Mouse (Mus musculus) layer of hippocampus, adult 11-12 months (tissue): ENCODE results near the gene Acss3.

ENCODE experiments used
- DNase-seq: peaks from one replicate; pipeline ENCODE4 v3.0.0; 2022; ENCODE audit warnings: low spot score

Acss3 gene

DNA sequence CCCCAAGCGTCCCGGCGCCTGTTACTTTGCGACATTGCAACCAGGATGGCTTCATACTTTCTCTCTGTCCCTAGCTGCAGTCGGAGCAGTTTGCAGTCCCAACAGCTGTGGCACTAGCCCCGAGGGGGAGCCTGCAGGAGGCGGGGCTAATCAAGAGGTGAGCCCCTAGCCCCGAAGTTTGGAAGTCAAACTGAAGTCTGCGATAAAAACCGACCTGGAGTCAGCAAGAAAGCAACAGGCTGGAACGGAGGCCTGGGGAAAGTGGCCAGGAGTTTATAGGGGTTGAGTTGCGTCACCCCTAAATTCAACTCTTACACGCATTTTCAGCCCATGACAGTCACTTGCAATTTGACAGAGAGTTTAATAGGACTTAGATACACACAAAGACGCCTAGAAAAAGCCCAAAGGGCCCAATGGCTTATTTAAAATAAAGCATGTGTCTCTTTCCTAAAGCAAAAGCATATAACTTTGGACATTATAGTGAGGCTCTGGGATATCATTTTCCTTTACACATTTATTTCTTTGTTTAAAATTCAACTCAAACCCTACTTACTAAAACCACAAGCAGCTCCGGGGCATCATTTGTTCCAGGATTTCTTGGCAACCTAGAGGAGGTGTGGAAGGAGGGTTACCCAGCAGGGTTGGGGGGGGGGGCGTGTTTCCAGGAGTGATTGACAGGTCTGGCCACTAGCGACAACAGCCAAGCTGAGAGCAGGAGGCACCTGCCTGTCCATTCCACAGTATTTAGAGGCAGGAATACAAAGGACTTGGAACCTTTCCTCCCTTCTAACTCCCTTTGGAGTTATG, at the start of gene Acss3:
TSS of gene Acss3 (minus strand) at position 140 of the 807 bp plus-strand sequence.
- DNase-seq, result peak; percentile 12

DNA sequence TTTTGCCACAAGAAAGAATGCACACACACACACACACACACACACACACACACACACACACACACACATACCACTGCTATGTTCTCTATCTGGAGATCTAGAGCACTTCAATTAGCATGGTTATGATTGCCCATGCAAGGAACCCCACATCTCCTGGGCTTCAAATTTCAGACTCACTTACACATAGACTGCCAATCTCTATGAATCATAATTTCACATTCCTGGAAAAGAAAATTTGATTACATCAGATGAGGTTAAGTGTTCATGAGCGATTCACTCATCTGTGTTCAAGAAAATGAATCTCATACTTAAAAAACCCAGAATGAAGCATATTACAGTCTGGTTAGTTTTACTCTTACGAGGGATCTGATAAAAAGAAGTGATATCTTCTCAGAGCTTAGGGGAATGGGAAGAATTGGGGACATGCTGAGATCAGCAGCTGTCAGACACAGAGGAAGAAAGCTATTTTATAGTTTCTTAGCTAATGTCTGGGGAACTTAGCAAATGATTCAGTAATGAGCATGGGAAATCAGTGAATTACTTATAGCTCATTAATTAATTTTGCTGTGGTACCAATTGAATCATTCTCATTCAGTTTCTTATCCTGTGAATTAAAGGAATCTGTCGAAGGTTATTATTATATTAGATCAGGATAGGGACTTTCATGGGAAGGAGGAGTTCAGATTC, 48.7 kb upstream of the Acss3 start:
- no peak for DNase-seq

DNA sequence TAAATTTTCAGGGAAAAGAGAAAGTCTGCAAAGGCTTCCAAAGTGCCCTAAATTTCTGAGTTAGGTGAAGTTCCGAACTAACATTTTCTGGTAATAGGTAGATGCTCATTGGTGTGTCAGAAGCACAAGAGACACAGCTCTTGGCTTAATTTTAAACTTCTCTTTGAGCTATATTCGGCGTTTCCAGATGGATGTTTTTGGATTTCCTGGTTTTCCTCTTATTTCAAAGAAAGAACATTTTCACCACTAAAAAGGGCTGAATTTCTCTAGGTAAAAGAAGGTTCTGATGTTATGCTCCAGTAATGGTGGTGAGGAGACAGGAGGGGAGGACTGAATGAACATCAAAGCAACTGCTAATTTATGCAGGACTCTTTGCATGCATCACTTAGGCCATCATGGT, 43.0 kb upstream of the Acss3 start:
- DNase-seq, result no peak

DNA sequence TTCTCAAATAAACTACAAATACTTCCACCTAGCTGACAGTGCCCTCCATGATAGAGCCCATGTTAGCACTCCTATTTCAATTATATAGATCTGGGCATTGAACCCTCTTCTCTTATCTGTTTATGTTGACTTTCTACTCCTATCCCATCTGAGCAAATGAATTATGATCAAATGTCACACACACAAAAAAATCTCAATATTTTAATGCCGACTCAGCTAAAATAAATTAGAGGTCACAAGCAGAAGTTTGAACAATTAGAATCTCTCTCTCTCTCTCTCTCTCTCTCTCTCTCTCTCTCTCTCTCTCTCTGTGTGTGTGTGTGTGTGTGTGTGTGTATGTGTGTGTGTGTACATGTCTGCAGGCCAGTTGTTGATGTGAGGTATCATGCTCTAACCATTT, 25.3 kb upstream of the Acss3 start:
- DNase-seq, result no peak

DNA sequence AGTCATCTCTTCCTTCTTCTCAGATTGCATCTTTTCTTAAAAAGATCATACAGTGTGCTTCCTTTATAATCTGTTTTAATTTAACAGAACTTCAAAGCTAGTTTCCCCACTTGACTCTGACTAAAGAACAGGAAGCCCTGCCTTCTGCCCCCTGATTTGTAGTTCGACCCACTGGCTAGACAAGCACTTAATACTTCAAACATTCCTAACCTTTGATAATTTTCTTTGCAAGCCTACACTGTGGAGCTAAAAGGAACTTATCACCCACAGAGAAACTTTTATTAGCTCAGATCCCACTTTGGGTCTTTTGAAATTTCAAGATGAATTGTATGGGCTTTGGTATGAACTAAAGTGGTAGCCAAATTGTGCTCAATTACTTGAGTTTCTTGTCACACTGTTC, 20.5 kb upstream of the Acss3 start:
- DNase-seq, result no peak

DNA sequence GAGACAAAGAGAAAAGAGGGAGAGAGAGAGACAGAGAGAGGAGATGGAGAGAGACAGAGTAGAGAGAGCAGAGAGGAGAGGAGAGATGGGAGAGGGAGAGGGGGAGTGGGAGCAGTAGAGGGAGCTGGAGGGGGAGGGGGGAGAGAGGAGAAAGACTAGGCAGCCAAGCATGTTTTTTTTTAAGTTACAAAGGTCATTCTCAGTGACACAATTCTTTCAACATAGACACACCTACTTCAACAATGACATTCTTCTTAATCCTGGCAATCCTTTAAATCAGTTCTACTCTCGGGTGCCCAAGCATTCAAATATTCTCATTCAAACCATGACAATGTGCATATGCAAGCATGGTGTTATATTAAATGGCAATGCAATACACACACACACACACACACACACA, 19.4 kb upstream of the Acss3 start:
- DNase-seq, result no peak

DNA sequence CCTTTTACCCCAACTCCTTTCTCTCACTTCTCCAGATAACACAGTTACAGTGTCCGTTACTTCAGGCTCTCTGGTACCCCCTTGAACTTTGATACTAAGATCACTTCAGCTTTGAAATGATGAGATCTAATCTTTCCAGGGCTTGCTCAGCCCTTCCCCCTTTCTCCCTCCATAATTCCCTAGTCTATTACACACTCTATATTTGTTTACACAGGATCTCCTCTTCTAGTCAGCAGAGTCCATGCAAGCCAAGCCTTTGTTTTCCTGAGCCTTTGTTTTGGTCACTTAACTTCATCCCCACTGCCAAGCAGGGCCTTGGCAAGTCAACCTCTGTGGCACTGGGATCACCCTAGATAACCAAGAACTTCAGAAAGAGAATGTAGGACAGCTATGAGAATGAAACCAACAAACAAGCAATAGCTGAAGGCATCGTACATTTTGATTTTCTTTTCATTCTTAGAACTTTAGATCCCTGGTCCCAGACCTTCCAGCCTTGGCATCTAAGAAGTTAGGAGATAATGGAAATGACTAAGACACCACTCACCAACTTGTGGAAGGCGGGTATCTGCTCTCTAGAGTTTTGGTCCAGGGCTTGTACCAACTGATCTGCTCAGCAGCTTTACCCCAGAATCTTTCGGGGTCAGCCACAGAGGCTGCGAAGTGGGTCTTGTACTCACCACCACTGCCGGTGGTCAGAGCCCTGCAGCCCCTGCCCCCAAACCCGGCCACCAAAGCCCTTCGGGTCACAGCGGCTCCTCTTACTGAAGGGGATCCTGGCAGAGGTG, 532 bp downstream of the Acss3 start:
- DNase-seq, result no peak

DNA sequence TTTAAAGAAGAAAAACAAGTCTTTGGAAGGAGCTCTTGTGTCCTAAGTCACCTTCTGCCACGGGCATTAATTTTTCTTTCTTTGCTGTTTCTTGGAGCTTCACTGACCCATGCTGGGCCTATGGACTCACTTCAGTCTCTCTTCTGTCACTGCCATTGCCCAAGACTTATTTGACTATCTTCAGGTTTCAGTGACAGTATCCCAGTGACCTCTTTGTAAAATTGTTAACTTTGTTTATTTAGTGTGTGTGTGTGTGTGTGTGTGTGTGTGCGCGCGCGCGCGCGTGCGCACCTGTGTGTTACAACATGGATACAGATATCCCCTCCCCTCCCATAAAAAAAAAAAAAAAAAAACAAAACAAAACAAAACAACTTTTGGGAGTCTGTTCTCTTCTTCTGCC, 2.2 kb downstream of the Acss3 start:
- no peak for DNase-seq

DNA sequence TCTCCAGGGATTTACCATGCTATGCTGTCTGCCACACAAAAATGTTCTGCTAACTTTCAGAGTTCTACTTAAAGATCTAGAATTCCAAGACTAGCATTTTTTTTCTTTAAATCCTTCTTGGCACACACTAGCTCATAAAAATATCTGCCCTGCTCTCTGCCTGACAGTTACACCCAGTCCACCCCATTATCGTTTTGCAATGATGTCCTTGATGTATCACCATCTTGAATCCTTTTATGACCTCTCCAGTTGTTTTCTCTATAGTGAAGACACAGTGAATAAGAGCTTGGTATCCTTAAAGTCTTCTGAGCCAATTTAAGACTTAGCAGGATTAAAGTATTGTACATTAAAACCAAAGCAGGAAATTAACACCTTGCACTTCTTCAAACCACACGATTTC, 4.3 kb downstream of the Acss3 start:
- DNase-seq, result no peak

DNA sequence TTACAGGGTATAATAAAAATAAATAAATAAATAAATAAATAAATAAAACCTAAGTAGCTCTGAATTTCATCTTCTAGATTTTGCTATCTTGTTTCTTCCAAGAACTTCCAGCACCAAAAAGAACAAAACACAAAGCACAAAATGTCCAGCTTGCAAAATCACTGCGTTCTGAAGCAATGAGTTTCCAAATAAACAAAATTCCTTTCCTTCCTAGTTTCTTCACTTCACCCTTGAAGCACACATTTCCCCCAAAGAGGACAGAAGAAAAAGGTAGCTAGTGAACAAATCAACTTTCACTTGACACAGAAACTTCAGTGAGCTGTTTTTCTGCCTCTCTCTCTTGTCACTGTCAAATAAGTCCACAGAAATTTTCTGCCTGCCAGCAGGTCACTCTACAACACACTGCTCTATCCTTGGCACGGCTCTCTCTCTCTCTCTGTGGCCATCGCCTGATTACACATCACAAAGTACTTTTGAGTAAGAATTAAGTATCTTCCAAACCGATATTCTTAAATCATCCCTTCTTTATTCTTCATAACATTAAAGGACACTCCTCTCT, 6.7 kb downstream of the Acss3 start:
- DNase-seq, result no peak

DNA sequence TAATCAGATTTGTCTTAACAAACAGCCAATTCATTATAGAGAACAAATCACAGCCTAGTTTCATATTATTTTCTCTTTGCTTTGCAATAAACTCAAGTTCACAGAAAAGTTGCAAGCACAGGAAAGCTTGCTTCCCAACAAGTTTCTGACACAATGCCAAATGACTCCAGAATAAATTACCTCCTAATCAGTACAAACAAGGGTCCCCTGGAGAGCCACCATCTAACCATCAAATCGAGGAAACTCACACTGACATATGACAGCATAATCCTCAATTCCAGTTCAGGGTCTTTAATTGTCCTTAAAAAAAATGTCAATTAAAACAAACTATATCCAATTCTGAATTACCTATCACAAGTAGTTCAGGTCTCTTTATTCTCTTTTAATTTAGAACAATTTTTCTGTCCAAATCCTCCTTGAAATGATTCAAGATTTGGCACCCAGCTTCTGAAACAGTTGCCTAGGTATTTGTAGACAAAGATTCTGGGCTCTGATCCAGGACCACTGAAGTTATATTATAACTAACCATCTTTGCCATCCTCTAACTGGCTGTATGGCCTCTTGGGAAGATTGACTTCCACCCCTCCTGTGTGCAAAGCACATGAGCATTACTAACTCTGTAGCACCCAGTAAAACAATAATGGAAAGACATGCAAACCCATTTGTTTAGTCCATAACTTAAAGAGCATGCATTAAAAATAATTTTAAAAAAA, 7.4 kb downstream of the Acss3 start:
- no peak for DNase-seq

DNA sequence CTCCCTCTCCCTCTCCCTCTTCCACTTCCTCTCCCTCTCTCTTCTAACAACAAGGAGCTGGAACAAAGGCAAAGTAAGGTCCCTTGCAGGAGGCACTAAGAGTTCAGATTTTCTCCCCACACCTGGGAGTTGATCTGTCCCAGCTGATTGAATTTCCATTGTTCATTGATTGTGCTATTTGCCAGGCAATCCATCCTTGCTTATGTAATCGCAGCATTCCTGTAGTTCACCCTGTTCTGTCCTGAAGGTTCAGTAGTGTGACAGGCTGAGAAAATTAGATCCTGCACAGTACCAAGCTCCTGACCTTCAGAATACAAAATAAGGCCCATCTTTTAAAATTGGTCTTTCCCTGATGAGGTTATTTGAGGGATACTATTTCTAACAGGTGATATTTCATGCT, 8.3 kb downstream of the Acss3 start:
- DNase-seq, result no peak

DNA sequence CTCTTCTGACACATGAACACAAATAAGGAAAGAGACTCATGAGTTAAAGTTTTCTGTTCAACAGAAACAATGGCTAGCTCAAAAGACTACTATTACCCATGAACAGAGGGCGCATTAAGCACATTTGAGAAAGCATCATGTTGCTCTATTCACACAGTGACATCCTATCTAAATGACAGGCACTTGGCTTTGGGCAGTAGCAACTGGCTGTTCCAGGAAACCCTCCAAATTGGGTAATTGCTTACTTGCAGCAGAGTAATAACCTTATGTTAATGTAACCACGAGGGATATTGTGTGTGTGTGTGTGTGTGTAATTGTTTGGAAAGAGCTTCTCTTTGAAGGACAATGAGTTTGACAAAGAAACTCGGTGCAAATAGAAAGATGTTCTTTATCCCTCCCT, 29.0 kb downstream of the Acss3 start:
- no peak for DNase-seq

DNA sequence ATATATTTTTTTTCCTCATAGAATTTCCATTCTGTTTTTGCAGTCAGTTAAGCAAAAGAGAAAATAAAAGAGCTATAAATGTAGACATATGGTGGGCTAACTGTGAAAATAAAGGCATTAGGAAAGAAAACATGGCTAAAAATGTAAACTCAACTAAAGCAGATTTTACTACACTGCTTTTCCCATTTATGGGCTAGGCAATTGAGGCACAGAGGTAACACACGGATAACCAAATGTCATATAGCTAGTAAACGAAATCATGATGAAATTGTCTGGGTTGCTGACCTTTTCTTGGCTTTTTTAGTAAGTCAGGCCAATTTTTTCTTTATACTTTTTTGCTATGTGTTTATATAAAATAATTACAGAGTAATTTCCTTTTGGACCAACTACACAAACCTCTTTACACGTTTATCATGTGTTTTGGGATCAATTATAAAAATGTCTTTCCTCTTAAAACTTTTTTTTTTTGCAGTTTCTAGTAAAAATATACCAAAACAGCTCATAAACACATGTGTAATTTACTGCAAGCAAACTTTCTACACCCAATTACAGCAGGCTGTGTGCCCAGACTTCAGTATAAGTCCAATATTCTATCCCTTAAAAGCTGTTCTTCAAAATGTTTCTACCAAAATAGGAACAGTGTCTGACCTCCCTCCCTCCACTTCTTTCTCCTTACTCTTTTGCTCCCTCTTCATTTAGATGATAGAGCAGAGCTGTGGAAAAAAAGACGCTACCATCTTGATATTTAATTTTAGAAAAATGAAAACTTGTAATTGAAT, 69.4 kb downstream of the Acss3 start:
- no peak for DNase-seq

DNA sequence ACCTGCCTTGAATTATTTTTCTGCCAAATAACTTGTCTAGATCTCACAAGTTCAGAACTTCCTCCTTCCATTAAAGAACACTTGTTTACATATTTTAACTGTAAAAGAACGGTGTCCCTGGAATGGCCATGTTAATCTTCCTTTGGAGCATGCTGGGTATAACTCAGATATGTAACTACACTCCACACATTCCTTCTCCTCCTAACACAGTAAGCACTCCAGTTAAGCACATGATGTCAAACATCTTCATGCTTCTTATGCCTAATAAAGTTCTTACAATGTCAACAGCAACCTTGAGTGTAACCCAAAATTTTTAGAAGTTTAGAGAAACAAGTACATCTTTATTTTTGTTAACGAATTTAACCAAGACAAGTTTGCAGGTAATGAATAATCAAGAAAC, 73.0 kb downstream of the Acss3 start:
- no peak for DNase-seq

DNA sequence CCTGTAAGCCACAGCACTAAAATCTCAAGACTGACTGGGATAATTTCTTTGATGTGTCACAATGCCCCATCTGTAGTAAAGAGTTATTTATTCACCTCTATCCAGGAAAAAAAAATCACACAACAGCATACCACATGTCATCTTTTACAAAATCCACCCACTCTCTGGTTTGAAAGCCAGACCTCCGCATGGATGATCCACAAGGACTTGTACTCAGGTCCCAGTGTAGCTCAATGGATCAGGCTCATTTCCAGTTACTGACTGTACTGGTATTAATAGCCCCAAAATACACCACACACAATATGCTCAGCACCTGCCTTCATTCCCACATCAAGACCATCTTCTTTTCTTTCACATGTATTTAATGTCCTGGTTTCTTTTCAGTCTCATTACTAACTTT, 80.8 kb downstream of the Acss3 start:
- peak; percentile 36 for DNase-seq

DNA sequence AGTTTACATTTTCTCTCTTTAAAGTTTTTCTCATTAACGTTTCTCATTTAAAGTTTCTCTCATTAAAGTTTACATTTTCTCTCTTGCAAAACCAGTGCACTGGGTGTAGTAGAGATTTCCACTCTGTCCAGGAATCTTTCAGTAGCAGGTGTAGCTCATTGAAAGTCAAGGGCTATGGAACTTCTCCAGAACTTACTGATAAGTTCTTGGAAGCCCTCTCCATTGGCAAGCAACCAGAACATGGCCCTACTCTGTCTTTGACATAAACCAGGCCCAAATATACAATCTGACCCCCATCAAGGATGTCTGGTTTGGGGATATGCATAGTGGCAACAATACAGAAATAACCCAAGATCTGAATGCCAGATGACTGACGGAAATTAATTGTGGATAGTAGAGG, 82.6 kb downstream of the Acss3 start:
- DNase-seq, result no peak

DNA sequence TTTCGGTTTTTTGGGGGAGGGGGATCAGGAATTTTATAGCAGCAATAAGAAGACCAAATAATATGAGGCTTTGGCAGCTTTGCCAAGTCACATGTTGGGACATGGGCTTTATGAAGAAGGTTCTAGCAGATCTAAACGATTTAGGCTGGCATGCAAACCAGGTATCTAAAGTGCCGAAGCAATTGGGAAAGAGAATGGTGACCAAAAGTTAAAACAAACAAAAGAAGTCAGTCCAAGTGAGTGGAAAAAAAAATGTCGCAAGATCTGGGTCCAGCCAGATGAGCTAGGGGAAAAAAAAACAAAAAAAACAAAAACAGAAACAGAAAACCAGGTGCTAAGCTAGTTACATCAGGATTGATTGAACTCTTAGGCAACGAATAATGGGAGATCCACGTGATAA, 83.1 kb downstream of the Acss3 start:
- no peak for DNase-seq

DNA sequence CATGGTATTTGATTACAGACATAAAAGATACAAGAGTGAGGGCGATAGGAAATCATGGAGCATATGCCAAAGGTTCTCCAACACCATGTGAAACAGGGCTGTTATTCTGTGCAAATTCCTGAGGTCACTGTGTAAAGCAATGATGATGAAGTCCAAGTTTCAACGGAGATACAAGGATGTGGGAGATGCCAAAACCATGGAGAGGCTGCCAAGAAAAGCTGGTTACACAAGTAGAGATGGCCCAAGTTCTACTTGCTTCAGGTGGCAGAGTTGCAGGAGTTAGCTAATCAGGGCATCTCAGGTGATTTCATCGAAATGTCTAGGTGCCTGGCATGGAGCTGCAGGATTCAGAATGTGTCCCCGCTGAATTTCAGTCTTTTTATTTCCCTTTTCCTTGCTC, 84.3 kb downstream of the Acss3 start:
- no peak for DNase-seq

DNA sequence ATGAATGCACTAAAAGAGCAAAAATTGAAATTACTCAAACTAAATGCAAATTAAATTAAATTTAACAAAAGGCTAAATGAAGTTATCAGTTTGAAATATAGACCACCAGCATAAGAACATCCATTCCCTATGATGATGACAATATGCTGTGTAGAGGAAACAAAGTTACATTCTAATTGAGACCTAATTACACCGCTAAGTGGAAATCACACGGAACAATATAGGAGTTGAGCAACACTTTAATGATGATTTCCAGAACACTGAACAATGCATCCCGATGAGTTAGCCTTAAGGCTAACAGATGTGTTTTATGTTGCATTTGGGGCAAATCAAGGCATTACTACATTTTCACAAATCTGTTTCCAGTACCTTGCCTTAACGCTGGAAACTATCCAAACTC, 99.2 kb downstream of the Acss3 start:
- no peak for DNase-seq

DNA sequence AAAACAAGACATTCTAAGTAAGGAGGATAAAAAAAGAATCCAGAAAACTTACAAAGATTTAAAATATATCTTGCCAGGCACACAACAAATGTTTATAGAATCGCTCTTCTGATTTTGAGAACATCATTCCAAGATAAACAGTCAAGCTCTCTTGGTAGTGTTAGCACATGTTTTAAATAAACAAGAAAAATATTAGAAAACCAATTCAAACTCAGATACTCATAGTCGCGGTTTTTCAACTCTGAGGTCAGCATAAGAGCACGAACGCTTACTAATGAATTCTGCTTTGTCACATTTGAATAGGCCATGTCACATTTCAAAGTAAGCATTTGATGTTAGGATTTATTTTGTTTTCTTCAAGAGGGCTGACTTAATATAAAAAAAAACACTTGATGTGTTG, 102.3 kb downstream of the Acss3 start:
- DNase-seq, result no peak
